Comparison of ENCODE assay signal across 7 mouse cellular contexts in genomic region chr19:7369469-7369868, GRCm38 (mm10). TPM values are rescaled to one million over a fixed set of nuclear protein-coding genes. Genes with fewer than 3 reads are reported as not detected.
DNase-seq lines count a peak whose midpoint lies in the region; ATAC-seq and TF ChIP-seq lines count a peak whose summit lies in the region.
"Not testable (repeated sequence)": the region's sequence is repeated elsewhere in the genome, so short reads cannot be mapped to it uniquely, and the experiment has no call there.

No protein-coding gene starts in this region.

- not testable (repeated sequence) for H3K27me3 ChIP-seq in ES-Bruce4 (ENCODE audit: control insufficient read depth, insufficient read depth, low read length, poor library complexity, severe bottlenecking); intestine, postnatal 0 days (replicated peaks; ENCODE audit: control insufficient read depth, insufficient read depth, low read length)

- H3K4me1 ChIP-seq in ES-Bruce4 (ENCODE audit: control insufficient read depth, insufficient read depth, low read length); ES-E14 (ENCODE audit: control insufficient read depth in 2 of 2, insufficient read depth in 2 of 2, low read length in 2 of 2, poor library complexity in 1 of 2); intestine, postnatal 0 days (replicated peaks; ENCODE audit: control insufficient read depth, insufficient read depth, low read length): not testable (repeated sequence)

- H3K27ac ChIP-seq in ES-Bruce4 (ENCODE audit: insufficient read depth, low read length), result peak overlapping the region; percentile 89
- H3K27ac ChIP-seq in ES-E14 (ENCODE audit: insufficient read depth, low read depth, low read length, poor library complexity, severe bottlenecking), result peak overlapping the region; percentile 84; the same call in 1 of the 2 replicates
- H3K27ac ChIP-seq in intestine, postnatal 0 days (ENCODE audit: low read depth, low read length), result peak overlapping the region; percentile 11; the same call in 1 of the 2 replicates

- not testable (repeated sequence) for H3K4me3 ChIP-seq in ES-Bruce4 (ENCODE audit: low read depth, low read length); ES-E14 (ENCODE audit: insufficient read depth in 1 of 2, low read depth in 1 of 2, low read length in 2 of 2, poor library complexity in 1 of 2, severe bottlenecking in 1 of 2); intestine, postnatal 0 days (ENCODE audit: low read depth, low read length)

- TF ChIP-seq POLR2A in ES-Bruce4 (IDR thresholded peaks at IDR 0.05; ENCODE audit: insufficient read depth, low read length), result not testable (repeated sequence)

- H3K4me2 ChIP-seq in intestine, postnatal 0 days (replicated peaks; ENCODE audit: low read depth), result not testable (repeated sequence)

- ATAC-seq in intestine, postnatal 0 days, result peak; percentile 25; the same call in 1 of the 2 replicates

- TF ChIP-seq EP300 in ES-Bruce4 (IDR thresholded peaks at IDR 0.05; ENCODE audit: insufficient read depth, low read depth, low read length), result peak; percentile 76

- H3K9ac ChIP-seq in ES-Bruce4 (ENCODE audit: low read depth, poor library complexity, severe bottlenecking); ES-E14 (ENCODE audit: insufficient read depth, low read depth, low read length, poor library complexity, severe bottlenecking); intestine, postnatal 0 days (ENCODE audit: low read depth, low read length): not testable (repeated sequence)

- not testable (repeated sequence) for H3K9me3 ChIP-seq in ES-Bruce4 (replicated peaks; ENCODE audit: control insufficient read depth, insufficient read depth, low read length, poor library complexity, severe bottlenecking); ES-E14 (ENCODE audit: control insufficient read depth, insufficient read depth, low read depth, low read length); intestine, postnatal 0 days (ENCODE audit: control insufficient read depth)

- H3K36me3 ChIP-seq in ES-Bruce4 (ENCODE audit: control insufficient read depth, insufficient read depth, low read length, poor library complexity, severe bottlenecking), result peaks cover 35% of the 10 kb centered on the region
- H3K36me3 ChIP-seq in ES-E14 (ENCODE audit: control insufficient read depth, insufficient read depth, low read length, poor library complexity, severe bottlenecking), result peaks cover 28% of the 10 kb centered on the region
- peaks cover 48% of the 10 kb centered on the region for H3K36me3 ChIP-seq in intestine, postnatal 0 days (ENCODE audit: control insufficient read depth, insufficient read depth)

- DNase-seq in ES-CJ7 (ENCODE audit: low read depth, low spot score) (peak; percentile 79), R1 (ENCODE audit: low read depth, low spot score) (peak; percentile 78), ZHBTc4 (ENCODE audit: low read depth, low spot score) (peak; percentile 79)
- DNase-seq in ES-E14 (ENCODE audit: low read depth, low spot score), result not testable (repeated sequence)
- peak; percentile 65 for DNase-seq in yolk sac, embryonic 10.5 days (ENCODE audit: low spot score)

- not testable (repeated sequence) for TF ChIP-seq CTCF in ES-Bruce4 (IDR thresholded peaks at IDR 0.05; ENCODE audit: low read depth, low read length); intestine, postnatal 0 days (IDR thresholded peaks at IDR 0.05; ENCODE audit: low read depth)

- in situ Hi-C loops in ES-E14 (cut with MboI; ENCODE audit: low sequenced_read_pairs in 2 of 2, unreplicated experiment in 2 of 2), result not testable (repeated sequence)

- 38% methylated on average over 4 of the region's 4 CpGs for whole genome bisulfite sequencing in intestine, postnatal 0 days

RNA-seq across cellular contexts. Expression of gene Spindoc, which starts 13.3 kb away (rescaled TPM):
- polyA plus RNA-seq in ES-Bruce4 (2011; ENCODE audit: insufficient read depth, insufficient read length, low read depth, missing spikeins), result 43.8 and 56.3 TPM in 2 replicates
- 36.8 and 40.0 TPM in 2 replicates for total RNA-seq in ES-E14 (2012; rRNA removed)
- polyA plus RNA-seq in intestine, postnatal 0 days (2015; fragmentation: Nextera tagmentation; extraction: Ambion mirVana), result 11.3 and 12.2 TPM in 2 replicates

RNA-seq across cellular contexts. Expression of gene Mark2, which starts 27.8 kb away (rescaled TPM):
- 52.1 and 60.5 TPM in 2 replicates for polyA plus RNA-seq in ES-Bruce4 (2011; ENCODE audit: insufficient read depth, insufficient read length, low read depth, missing spikeins)
- 44.0 and 47.9 TPM in 2 replicates for total RNA-seq in ES-E14 (2012; rRNA removed)
- 39.6 and 46.4 TPM in 2 replicates for polyA plus RNA-seq in intestine, postnatal 0 days (2015; fragmentation: Nextera tagmentation; extraction: Ambion mirVana)

RNA-seq across cellular contexts. Expression of gene 2700081O15Rik, which starts 48.0 kb away (rescaled TPM):
- 6.2 and 7.5 TPM in 2 replicates for polyA plus RNA-seq in ES-Bruce4 (2011; ENCODE audit: insufficient read depth, insufficient read length, low read depth, missing spikeins)
- total RNA-seq in ES-E14 (2012; rRNA removed), result 28.3 and 40.4 TPM in 2 replicates
- 2.7 and 2.9 TPM in 2 replicates for polyA plus RNA-seq in intestine, postnatal 0 days (2015; fragmentation: Nextera tagmentation; extraction: Ambion mirVana)

Comparison
In these comparisons a context has a peak if more than half of its experiments do, and no peak if none do; other contexts are left out.
1. H3K27ac ChIP-seq: peak in every context shown above with its lines; median percentile 89 in ES-Bruce4; 84 in ES-E14; 11 in intestine, postnatal 0 days.